Mouse (Mus musculus) kidney, postnatal 36 days (tissue): ENCODE results near the gene Olfr96.

Experiments used
- DNase-seq, 2 experiments: peaks; one replicate each; pipeline ENCODE4 v3.0.0; 2021 to 2022; ENCODE audit warnings: mixed read lengths in 2 of 2

The Olfr96 gene

DNA sequence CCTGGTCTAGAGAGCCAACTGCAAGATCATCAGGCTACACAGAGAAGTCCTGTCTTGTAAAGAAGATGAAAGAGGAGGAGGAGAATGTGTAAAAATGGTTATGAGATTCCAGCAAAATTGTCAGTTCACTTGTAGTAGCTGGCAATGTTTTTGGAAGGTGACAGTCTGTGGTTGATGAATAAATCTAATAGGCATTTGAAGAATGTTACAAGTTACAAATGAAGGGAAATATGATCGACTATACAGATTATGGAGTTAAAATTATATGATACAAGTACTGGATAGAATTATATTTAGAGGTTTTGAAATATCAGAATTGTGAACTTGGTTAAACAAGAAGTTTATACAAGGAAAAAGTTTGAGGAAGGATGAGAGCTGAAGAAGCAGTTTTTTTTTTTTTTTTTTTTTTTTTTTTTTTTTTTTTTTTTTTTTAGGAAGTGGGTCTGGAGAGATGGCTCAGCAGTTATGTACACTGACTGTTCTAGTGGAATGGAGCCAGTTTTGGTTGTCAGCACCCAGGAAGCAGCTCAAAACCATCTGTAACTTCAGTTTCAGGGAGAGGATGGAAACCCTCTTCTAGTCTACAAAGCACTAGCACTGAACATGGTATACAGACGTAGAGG, 55.8 kb downstream of the Olfr96 start:
- no peak for DNase-seq
